Mouse (Mus musculus): ENCODE measurements around the gene Nphp3. TPM values are rescaled to one million over a fixed set of nuclear protein-coding genes. Genes with fewer than 3 reads are reported as not detected.

The Nphp3 gene
- polyA plus RNA-seq (2012; rRNA removed) (25.3 and 30.0 TPM in 2 replicates), polyA plus RNA-seq (2014; fragmentation: Nextera tagmentation; extraction: Ambion mirVana) (5.4 and 8.0 TPM in 2 replicates)

DNA sequence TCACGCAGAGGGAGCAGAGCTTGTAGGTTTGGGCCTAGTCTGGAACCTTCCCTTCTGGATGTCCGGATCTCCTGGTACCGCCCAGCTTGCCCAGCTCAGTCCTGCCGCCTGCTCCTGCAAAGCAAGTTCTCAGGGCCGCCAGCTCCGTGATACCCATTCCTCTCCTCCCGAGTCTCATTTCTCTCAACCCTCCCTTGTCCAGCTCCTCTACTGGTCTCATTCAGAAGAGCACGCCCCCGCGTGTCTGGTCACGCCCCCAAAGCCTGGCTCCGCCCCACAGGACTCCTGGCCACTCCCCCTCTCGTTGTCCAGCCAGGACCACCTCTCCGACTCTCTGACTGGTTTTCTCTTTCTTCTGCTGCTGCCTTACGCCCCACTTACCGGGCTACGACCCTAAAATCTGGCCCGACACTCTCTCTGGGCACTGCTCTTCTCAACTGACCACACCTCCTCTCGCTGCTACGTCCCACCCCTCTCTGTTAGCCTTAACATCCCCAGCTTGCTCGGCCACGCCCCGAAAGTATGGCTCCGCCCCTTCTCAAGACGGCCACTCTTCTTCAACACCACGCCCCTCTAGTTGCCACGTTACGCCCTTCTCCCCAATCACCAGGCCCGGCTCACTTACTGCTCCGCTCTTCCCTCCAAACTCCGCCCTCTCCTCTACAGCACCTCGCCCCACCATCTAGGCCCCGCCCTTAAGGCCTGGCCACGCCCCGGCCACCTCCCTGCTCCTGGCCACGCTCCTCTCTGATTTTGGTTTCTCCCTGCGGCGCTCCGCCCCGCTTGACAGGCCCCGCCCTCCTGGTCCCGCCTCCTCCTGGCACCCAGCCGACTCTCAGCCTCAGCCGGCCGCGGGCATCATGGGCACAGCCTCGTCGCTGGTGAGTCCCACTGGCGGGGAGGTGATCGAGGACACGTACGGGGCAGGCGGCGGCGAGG lies at the start of gene Nphp3:
Gene Nphp3 (plus strand): TSS at position 624 of the 939 bp plus-strand sequence.
- H3K27me3 ChIP-seq (ENCODE audit: control insufficient read depth, insufficient read depth, low read length) = no peaks in the 10 kb centered on the region
- H3K9me3 ChIP-seq (ENCODE audit: control insufficient read depth, low read length) = no peaks in the 10 kb centered on the region
- DNase-seq (ENCODE audit: low spot score) (peak; percentile 99), ATAC-seq (ENCODE audit: low FRiP score, low read depth) (peak; percentile 97)
- peaks cover 10% of the 10 kb centered on the region for H3K4me1 ChIP-seq (ENCODE audit: control insufficient read depth, insufficient read depth, low read length)
- peak within 1 kb of the TSS; percentile 59 for H3K4me2 ChIP-seq (replicated peaks; ENCODE audit: low read depth, low read length, severe bottlenecking)
- TF ChIP-seq POLR2A (IDR thresholded peaks at IDR 0.05; ENCODE audit: borderline replicate concordance, extremely low read depth, insufficient read depth, insufficient read length) = peak; percentile 83
- H3K36me3 ChIP-seq (ENCODE audit: control insufficient read depth, insufficient read depth, low read length) = peaks cover 11% of the 10 kb centered on the region; the same call in 1 of the 2 replicates
- peak within 1 kb of the TSS; percentile 75 for H3K4me3 ChIP-seq (replicated peaks; ENCODE audit: low read length)
- H3K9ac ChIP-seq (ENCODE audit: low read depth, low read length, severe bottlenecking) = peak within 1 kb of the TSS; percentile 76
- under 1% methylated on average over 47 of the region's 55 CpGs for WGBS
- peak within 1 kb of the TSS; percentile 87 for H3K27ac ChIP-seq (replicated peaks; ENCODE audit: low read depth, low read length)

DNA sequence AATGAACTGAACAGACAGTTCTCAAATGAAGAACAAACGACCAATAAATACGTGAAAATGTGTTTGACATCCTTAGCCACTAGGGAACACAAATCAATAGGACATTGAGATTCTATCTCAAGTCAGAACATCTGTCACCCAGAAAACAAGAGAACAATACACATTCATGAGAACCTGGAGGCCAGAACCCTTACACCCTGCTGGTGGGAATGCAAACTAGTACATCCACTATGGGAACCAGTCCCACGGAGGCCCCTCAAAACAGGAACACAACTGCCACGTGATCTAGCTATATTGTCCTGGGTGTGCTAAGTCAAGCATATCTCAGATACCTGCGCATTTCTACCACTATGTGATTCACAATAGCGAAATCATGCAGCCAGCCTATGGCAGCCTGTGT lies 43.6 kb upstream of the Nphp3 start:
- Histone ChIP-seq H3K27ac (replicated peaks; ENCODE audit: low read depth, low read length) (no peak overlapping the region), H3K4me3 (replicated peaks; ENCODE audit: low read length) (no peak overlapping the region), H3K4me1 (ENCODE audit: control insufficient read depth, insufficient read depth, low read length) (no peaks in the 10 kb centered on the region), H3K36me3 (ENCODE audit: control insufficient read depth, insufficient read depth, low read length) (no peaks in the 10 kb centered on the region), H3K9ac (ENCODE audit: low read depth, low read length, severe bottlenecking) (no peak overlapping the region), H3K27me3 (ENCODE audit: control insufficient read depth, insufficient read depth, low read length) (no peaks in the 10 kb centered on the region), H3K4me2 (replicated peaks; ENCODE audit: low read depth, low read length, severe bottlenecking) (no peak overlapping the region), H3K9me3 (ENCODE audit: control insufficient read depth, low read length) (no peaks in the 10 kb centered on the region)
- DNase-seq (ENCODE audit: low spot score) (no peak), ATAC-seq (ENCODE audit: low FRiP score, low read depth) (no peak)
- TF ChIP-seq POLR2A (IDR thresholded peaks at IDR 0.05; ENCODE audit: borderline replicate concordance, extremely low read depth, insufficient read depth, insufficient read length) = no peak
- 89% methylated on average over 6 of the region's 6 CpGs for WGBS

DNA sequence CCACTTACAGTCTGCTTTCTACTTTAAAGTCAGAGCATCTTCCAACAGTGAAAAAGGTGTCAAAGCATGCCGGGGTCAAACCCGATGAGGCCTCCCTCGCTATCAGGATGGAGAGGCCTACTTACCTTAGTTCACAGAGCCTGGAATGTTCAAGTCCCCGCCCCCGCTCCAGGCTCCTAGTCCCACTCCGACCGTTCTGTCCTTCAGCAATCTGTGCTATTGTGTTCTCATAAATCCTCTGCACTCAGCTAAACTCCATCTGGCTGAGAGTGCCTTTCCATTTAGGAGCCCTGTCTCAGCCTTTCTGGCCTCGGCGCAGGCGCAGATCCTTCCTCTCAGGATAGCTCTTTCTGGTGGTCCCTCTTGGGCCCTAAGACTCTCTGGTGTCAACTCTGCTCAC lies 42.4 kb upstream of the Nphp3 start:
- ATAC-seq (ENCODE audit: low FRiP score, low read depth) (no peak), DNase-seq (ENCODE audit: low spot score) (no peak)
- TF ChIP-seq POLR2A (IDR thresholded peaks at IDR 0.05; ENCODE audit: borderline replicate concordance, extremely low read depth, insufficient read depth, insufficient read length) = no peak
- Histone ChIP-seq H3K4me3 (replicated peaks; ENCODE audit: low read length) (no peak overlapping the region), H3K4me2 (replicated peaks; ENCODE audit: low read depth, low read length, severe bottlenecking) (no peak overlapping the region), H3K27ac (replicated peaks; ENCODE audit: low read depth, low read length) (no peak overlapping the region), H3K36me3 (ENCODE audit: control insufficient read depth, insufficient read depth, low read length) (no peaks in the 10 kb centered on the region), H3K4me1 (ENCODE audit: control insufficient read depth, insufficient read depth, low read length) (no peaks in the 10 kb centered on the region), H3K9me3 (ENCODE audit: control insufficient read depth, low read length) (no peaks in the 10 kb centered on the region), H3K27me3 (ENCODE audit: control insufficient read depth, insufficient read depth, low read length) (no peaks in the 10 kb centered on the region), H3K9ac (ENCODE audit: low read depth, low read length, severe bottlenecking) (no peak overlapping the region)
- 73% methylated on average over 10 of the region's 10 CpGs for WGBS

DNA sequence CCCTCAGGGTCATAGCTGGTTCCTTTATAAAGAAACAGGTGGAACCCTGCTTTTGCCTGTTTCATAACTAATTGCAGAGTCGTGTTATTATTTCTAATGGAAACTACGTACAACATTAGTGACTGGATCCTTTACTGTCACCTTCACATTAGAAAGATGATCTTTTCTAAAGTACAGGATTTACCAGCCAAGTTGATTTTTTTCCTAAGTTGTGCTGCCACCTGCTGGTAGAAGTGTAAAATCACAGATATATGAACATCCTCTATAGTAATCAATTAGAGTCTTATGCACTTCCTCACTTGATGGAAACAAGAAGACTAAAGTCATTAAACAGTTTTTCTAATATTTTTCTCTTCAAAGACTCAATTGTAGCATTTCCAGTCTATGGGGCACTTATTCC lies 5.8 kb upstream of the Nphp3 start:
- ATAC-seq (ENCODE audit: low FRiP score, low read depth) = peak; percentile 26; the same call in 1 of the 2 replicates
- no peak for TF ChIP-seq POLR2A (IDR thresholded peaks at IDR 0.05; ENCODE audit: borderline replicate concordance, extremely low read depth, insufficient read depth, insufficient read length)
- WGBS = 2% methylated on average over 2 of the region's 2 CpGs
- Histone ChIP-seq H3K4me2 (replicated peaks; ENCODE audit: low read depth, low read length, severe bottlenecking) (no peak overlapping the region), H3K4me1 (ENCODE audit: control insufficient read depth, insufficient read depth, low read length) (no peaks in the 10 kb centered on the region), H3K9me3 (ENCODE audit: control insufficient read depth, low read length) (no peaks in the 10 kb centered on the region), H3K27ac (replicated peaks; ENCODE audit: low read depth, low read length) (no peak overlapping the region), H3K4me3 (replicated peaks; ENCODE audit: low read length) (no peak overlapping the region), H3K36me3 (ENCODE audit: control insufficient read depth, insufficient read depth, low read length) (no peaks in the 10 kb centered on the region), H3K27me3 (ENCODE audit: control insufficient read depth, insufficient read depth, low read length) (no peaks in the 10 kb centered on the region), H3K9ac (ENCODE audit: low read depth, low read length, severe bottlenecking) (no peak overlapping the region)
- peak; percentile 37 for DNase-seq (ENCODE audit: low spot score)

DNA sequence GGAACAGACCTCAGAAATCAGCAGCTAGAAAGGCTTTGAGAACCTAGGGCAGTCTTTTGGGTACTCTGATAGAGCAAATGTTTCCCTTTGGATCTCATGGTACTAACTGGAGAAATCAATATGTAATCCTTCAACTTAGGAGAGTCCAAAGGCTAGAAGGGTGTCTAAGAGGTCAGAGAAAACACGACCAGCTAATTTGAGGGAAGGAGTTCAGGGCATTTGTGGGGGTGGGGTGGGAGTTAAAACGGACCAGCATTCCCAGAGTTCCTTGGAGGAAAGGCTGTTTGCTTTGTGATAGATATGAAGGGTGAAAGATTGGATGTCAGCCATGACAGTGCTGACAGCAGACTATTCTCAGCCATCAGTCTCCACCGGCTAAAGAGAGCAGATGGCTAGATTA lies 1.7 kb upstream of the Nphp3 start:
- no peak overlapping the region for H3K4me3 ChIP-seq (replicated peaks; ENCODE audit: low read length)
- H3K27ac ChIP-seq (replicated peaks; ENCODE audit: low read depth, low read length) = no peak overlapping the region
- 54% methylated on average over 3 of the region's 3 CpGs for WGBS
- no peak for DNase-seq (ENCODE audit: low spot score)
- H3K4me1 ChIP-seq (ENCODE audit: control insufficient read depth, insufficient read depth, low read length) = peaks cover 10% of the 10 kb centered on the region
- no peak for ATAC-seq (ENCODE audit: low FRiP score, low read depth)
- no peak overlapping the region for H3K9ac ChIP-seq (ENCODE audit: low read depth, low read length, severe bottlenecking)
- no peak for TF ChIP-seq POLR2A (IDR thresholded peaks at IDR 0.05; ENCODE audit: borderline replicate concordance, extremely low read depth, insufficient read depth, insufficient read length)
- H3K27me3 ChIP-seq (ENCODE audit: control insufficient read depth, insufficient read depth, low read length) = no peaks in the 10 kb centered on the region
- no peaks in the 10 kb centered on the region for H3K9me3 ChIP-seq (ENCODE audit: control insufficient read depth, low read length)
- 0 out of 2 replicates have a peak, but pooled peaks cover 2% of the 10 kb centered on the region for H3K36me3 ChIP-seq (ENCODE audit: control insufficient read depth, insufficient read depth, low read length)
- no peak overlapping the region for H3K4me2 ChIP-seq (replicated peaks; ENCODE audit: low read depth, low read length, severe bottlenecking)

All from limb, embryonic 14.5 days (tissue).